Mouse (Mus musculus) adrenal gland, adult 2 months (tissue): ENCODE measurements around the gene Kpna4. TPM values are rescaled to one million over a fixed set of nuclear protein-coding genes. Genes with fewer than 3 reads are reported as not detected.

Source experiments
- DNase-seq: peaks from one replicate; pipeline ENCODE4 v3.0.0; 2021
- long read RNA-seq: library from polyadenylated mRNA; stranded (forward); transcript quantifications from one replicate; pipeline ENCODE4 v2.0.0, GENCODE M21; 2021
- polyA plus RNA-seq: library from polyadenylated mRNA; depleted of rRNA; stranded (reverse); fragments of >200 nt; gene quantifications from 2 replicates; pipeline ENCODE4 v1.2.3, GENCODE M21; 2012; rRNA removed
- total RNA-seq, 2 experiments: library from RNA; stranded (reverse); gene quantifications; 2 replicates each; pipeline ENCODE4 v1.2.3; 2021

Kpna4 gene
- total RNA-seq: 10 to 100 TPM; 49.9 to 71.0 TPM
- polyA plus RNA-seq: 7.2 and 7.7 TPM in 2 replicates
- long read RNA-seq, full-length matches to known transcripts: 28 of 30 reads
- long read RNA-seq, partial matches to known transcripts: 1 of 30 reads
- long read RNA-seq, other reads (novel, unspliced or antisense): 1 of 30 reads

- peak; percentile 97 for DNase-seq
Measured at GRCm38 (mm10) chr3:69126509-69127345, at the start of gene Kpna4. Gene Kpna4, minus strand, starts transcription at chr3:69127113.

GRCm38 (mm10) chr3:69175229-69175628 is 48.3 kb upstream of the Kpna4 start:
- DNase-seq: no peak

GRCm38 (mm10) chr3:69171123-69171522 is 44.2 kb upstream of the Kpna4 start:
- DNase-seq: no peak

- no peak for DNase-seq
Measured at GRCm38 (mm10) chr3:69169796-69170195, 42.9 kb upstream of the Kpna4 start.

- no peak for DNase-seq
Measured at GRCm38 (mm10) chr3:69168724-69169123, 41.8 kb upstream of the Kpna4 start.

- no peak for DNase-seq
Measured at GRCm38 (mm10) chr3:69163057-69163456, 36.1 kb upstream of the Kpna4 start.

GRCm38 (mm10) chr3:69160429-69160828 is 33.5 kb upstream of the Kpna4 start:
- DNase-seq: no peak

GRCm38 (mm10) chr3:69159501-69159900 is 32.6 kb upstream of the Kpna4 start:
- DNase-seq: no peak

- DNase-seq: no peak
Measured at GRCm38 (mm10) chr3:69157886-69158285, 31.0 kb upstream of the Kpna4 start.

GRCm38 (mm10) chr3:69156484-69156883 is 29.6 kb upstream of the Kpna4 start:
- DNase-seq: peak; percentile 23

- no peak for DNase-seq
Measured at GRCm38 (mm10) chr3:69154691-69155090, 27.8 kb upstream of the Kpna4 start.

GRCm38 (mm10) chr3:69150921-69151320 is 24.0 kb upstream of the Kpna4 start:
- no peak for DNase-seq

GRCm38 (mm10) chr3:69142372-69142994 is 15.6 kb upstream of the Kpna4 start:
- DNase-seq: peak; percentile 15

GRCm38 (mm10) chr3:69140851-69141250 is 13.9 kb upstream of the Kpna4 start:
- DNase-seq: no peak

GRCm38 (mm10) chr3:69136059-69136458 is 9.1 kb upstream of the Kpna4 start:
- DNase-seq: no peak

- DNase-seq: no peak
Measured at GRCm38 (mm10) chr3:69130973-69131372, 4.1 kb upstream of the Kpna4 start.

- DNase-seq: no peak
Measured at GRCm38 (mm10) chr3:69127693-69128092, 780 bp upstream of the Kpna4 start.

- no peak for DNase-seq
Measured at GRCm38 (mm10) chr3:69127346-69127678, 399 bp upstream of the Kpna4 start.

- DNase-seq: peak; percentile 63
Measured at GRCm38 (mm10) chr3:69125891-69126508, 913 bp downstream of the Kpna4 start.

- no peak for DNase-seq
Measured at GRCm38 (mm10) chr3:69125461-69125860, 1.5 kb downstream of the Kpna4 start.

- DNase-seq: peak; percentile 68
Measured at GRCm38 (mm10) chr3:69118827-69119226, 8.1 kb downstream of the Kpna4 start.

GRCm38 (mm10) chr3:69114760-69115159 is 12.2 kb downstream of the Kpna4 start:
- no peak for DNase-seq

- no peak for DNase-seq
Measured at GRCm38 (mm10) chr3:69113956-69114355, 13.0 kb downstream of the Kpna4 start.
